Mouse (Mus musculus) CH12.LX (cell line): ENCODE measurements around the gene Recql. TPM values are rescaled to one million over a fixed set of nuclear protein-coding genes. Genes with fewer than 3 reads are reported as not detected.

Experiments
- DNase-seq: peaks from one replicate; pipeline ENCODE4 v3.0.0-alpha.2; 2013; ENCODE audit errors: extremely low read depth
- H3K27ac ChIP-seq: 2 replicates; pipeline ENCODE4 v1.5.1; 2012; ENCODE audit warnings: low read depth, mild to moderate bottlenecking, control low read depth, moderate library complexity; ENCODE audit not compliant: insufficient read depth
- H3K27me3 ChIP-seq: replicated peaks from 2 replicates; pipeline ENCODE3; 2012; ENCODE audit warnings: inconsistent platforms
- H3K36me3 ChIP-seq, 2 experiments: replicated peaks in 1 of 2; 2 replicates each; pipeline versions ENCODE3 to v1.6.1; 2012; ENCODE audit warnings: inconsistent platforms in 1 of 2, low read length in 1 of 2, mild to moderate bottlenecking in 1 of 2, mixed read lengths in 1 of 2, moderate library complexity in 1 of 2; ENCODE audit not compliant: control insufficient read depth in 1 of 2, insufficient read depth in 1 of 2
- H3K4me1 ChIP-seq, 2 experiments: 2 replicates each; pipeline ENCODE4 v1.6.1; 2012; ENCODE audit warnings: inconsistent platforms in 1 of 2, moderate library complexity in 1 of 2; ENCODE audit not compliant: insufficient read depth in 2 of 2, control insufficient read depth in 1 of 2
- H3K4me2 ChIP-seq: 2 replicates; pipeline ENCODE4 v1.6.1; 2012; ENCODE audit warnings: low read depth, mild to moderate bottlenecking, control low read depth; ENCODE audit not compliant: poor library complexity, insufficient read depth, severe bottlenecking
- H3K4me3 ChIP-seq, 3 experiments: fragments of 150-350 bp in 1 of 3; sonication (generic) in 1 of 3; replicated peaks in 1 of 3; 2 replicates each; pipeline versions ENCODE3 to v1.5.1; 2011 to 2012; ENCODE audit warnings: low read depth in 2 of 3, low read length in 2 of 3, mild to moderate bottlenecking in 2 of 3, moderate library complexity in 2 of 3, control low read depth in 1 of 3, improper control_type of control experiment in 1 of 3, inconsistent platforms in 1 of 3, mixed read lengths in 1 of 3; ENCODE audit not compliant: poor library complexity in 1 of 3
- H3K79me2 ChIP-seq: replicated peaks from 2 replicates; pipeline ENCODE4 v1.6.1; 2012; ENCODE audit warnings: mild to moderate bottlenecking, moderate library complexity; ENCODE audit not compliant: control insufficient read depth, poor library complexity, insufficient read depth, severe bottlenecking; ENCODE audit errors: extremely low read depth
- H3K9ac ChIP-seq: 2 replicates; pipeline ENCODE4 v1.6.1; 2012; ENCODE audit warnings: low read depth, mild to moderate bottlenecking, control low read depth, moderate library complexity; ENCODE audit not compliant: insufficient read depth
- H3K9me3 ChIP-seq: replicated peaks from 2 replicates; pipeline ENCODE3; 2012; ENCODE audit warnings: low read length, inconsistent platforms, mixed read lengths
- CHD1 ChIP-seq: IDR thresholded peaks from 2 replicates; pipeline ENCODE4 v1.6.1; 2012; ENCODE audit warnings: low read depth, low read length, improper control_type of control experiment, inconsistent platforms
- CHD2 ChIP-seq: IDR thresholded peaks from 2 replicates; pipeline ENCODE4 v1.6.1; 2011; ENCODE audit warnings: low read length, improper control_type of control experiment
- E2F4 ChIP-seq: IDR thresholded peaks from 2 replicates; pipeline ENCODE4 v1.6.1; 2011; ENCODE audit warnings: low read depth, low read length, improper control_type of control experiment; ENCODE audit not compliant: insufficient replicate concordance
- ELF1 ChIP-seq: IDR thresholded peaks from 2 replicates; pipeline ENCODE4 v1.6.1; 2014; ENCODE audit warnings: low read depth, mild to moderate bottlenecking, inconsistent platforms, low read length, improper control_type of control experiment
- EP300 ChIP-seq: IDR thresholded peaks from 2 replicates; pipeline ENCODE4 v1.6.1; 2011; ENCODE audit warnings: low read length, improper control_type of control experiment
- ETS1 ChIP-seq: conservative IDR thresholded peaks from 2 replicates; pipeline ENCODE4 v1.6.1; 2012; ENCODE audit warnings: low read depth, mild to moderate bottlenecking, inconsistent platforms, low read length, improper control_type of control experiment, moderate library complexity
- GABPA ChIP-seq: IDR thresholded peaks from 2 replicates; pipeline ENCODE4 v1.6.1; 2012; ENCODE audit warnings: low read depth, low read length, improper control_type of control experiment, inconsistent platforms; ENCODE audit not compliant: insufficient replicate concordance
- HCFC1 ChIP-seq: IDR thresholded peaks from 2 replicates; pipeline ENCODE4 v1.6.1; 2012; ENCODE audit warnings: low read depth, mild to moderate bottlenecking, inconsistent platforms, low read length, improper control_type of control experiment
- IRF4 ChIP-seq: IDR thresholded peaks from 2 replicates; pipeline ENCODE4 v1.6.1; 2014; ENCODE audit warnings: low read depth, mild to moderate bottlenecking, inconsistent platforms, low read length, improper control_type of control experiment
- JUN ChIP-seq: IDR thresholded peaks from 2 replicates; pipeline ENCODE4 v1.6.1; 2011; ENCODE audit warnings: low read depth, mild to moderate bottlenecking, low read length, improper control_type of control experiment, moderate library complexity; ENCODE audit not compliant: insufficient read depth
- JUND ChIP-seq: conservative IDR thresholded peaks from 2 replicates; pipeline ENCODE4 v1.6.1; 2011; ENCODE audit warnings: low read depth, low read length, improper control_type of control experiment
- KAT2A ChIP-seq: IDR thresholded peaks from 2 replicates; pipeline ENCODE4 v1.6.1; 2012; ENCODE audit warnings: low read length, improper control_type of control experiment, inconsistent platforms; ENCODE audit not compliant: insufficient replicate concordance
- MAX ChIP-seq: IDR thresholded peaks from 2 replicates; pipeline ENCODE4 v1.6.1; 2011; ENCODE audit warnings: low read length, improper control_type of control experiment
- MEF2A ChIP-seq: IDR thresholded peaks from 2 replicates; pipeline ENCODE4 v1.6.1; 2014; ENCODE audit warnings: low read depth, mild to moderate bottlenecking, inconsistent platforms, low read length, improper control_type of control experiment, borderline replicate concordance
- MXI1 ChIP-seq: IDR thresholded peaks from 2 replicates; pipeline ENCODE4 v1.6.1; 2011; ENCODE audit warnings: mild to moderate bottlenecking, low read depth, low read length, improper control_type of control experiment
- MYC ChIP-seq: IDR thresholded peaks from 2 replicates; pipeline ENCODE4 v1.6.1; 2011; ENCODE audit warnings: low read depth, mild to moderate bottlenecking, improper control_type of control experiment, low read length
- NELFE ChIP-seq: IDR thresholded peaks from 2 replicates; pipeline ENCODE4 v1.6.1; 2011; ENCODE audit warnings: low read depth, low read length, improper control_type of control experiment
- NRF1 ChIP-seq: IDR thresholded peaks from 2 replicates; pipeline ENCODE4 v1.6.1; 2014; ENCODE audit warnings: low read depth, mild to moderate bottlenecking, inconsistent platforms, low read length, improper control_type of control experiment, moderate library complexity
- POLR2A ChIP-seq: IDR thresholded peaks from 2 replicates; pipeline ENCODE4 v1.6.1; 2011; ENCODE audit warnings: low read depth, mild to moderate bottlenecking, improper control_type of control experiment, low read length
- POLR2AphosphoS2 ChIP-seq: IDR thresholded peaks from 2 replicates; pipeline ENCODE4 v1.6.1; 2011; ENCODE audit warnings: low read depth, low read length, improper control_type of control experiment
- RAD21 ChIP-seq: IDR thresholded peaks from 2 replicates; pipeline ENCODE4 v1.6.1; 2011; ENCODE audit warnings: low read depth, mild to moderate bottlenecking, low read length, improper control_type of control experiment, moderate library complexity
- SIN3A ChIP-seq: IDR thresholded peaks from 2 replicates; pipeline ENCODE4 v1.6.1; 2012; ENCODE audit warnings: low read length, improper control_type of control experiment, inconsistent platforms
- TCF12 ChIP-seq: IDR thresholded peaks from 2 replicates; pipeline ENCODE4 v1.6.1; 2014; ENCODE audit warnings: low read depth, mild to moderate bottlenecking, inconsistent platforms, low read length, improper control_type of control experiment
- USF1 ChIP-seq: IDR thresholded peaks from 2 replicates; pipeline ENCODE4 v1.6.1; 2014; ENCODE audit warnings: low read depth, mild to moderate bottlenecking, inconsistent platforms, low read length, improper control_type of control experiment
- USF2 ChIP-seq: conservative IDR thresholded peaks from 2 replicates; pipeline ENCODE4 v1.6.1; 2011; ENCODE audit warnings: low read depth, low read length, improper control_type of control experiment
- ZC3H11A ChIP-seq: IDR thresholded peaks from 2 replicates; pipeline ENCODE4 v1.6.1; 2012; ENCODE audit warnings: low read depth, mild to moderate bottlenecking, inconsistent platforms, low read length, improper control_type of control experiment
- ZKSCAN1 ChIP-seq: IDR thresholded peaks from 2 replicates; pipeline ENCODE4 v1.6.1; 2012; ENCODE audit warnings: low read depth, inconsistent platforms, low read length, improper control_type of control experiment, borderline replicate concordance
- ZMIZ1 ChIP-seq: IDR thresholded peaks from 2 replicates; pipeline ENCODE4 v1.6.1; 2012; ENCODE audit warnings: low read depth, mild to moderate bottlenecking, inconsistent platforms, low read length, improper control_type of control experiment
- ZNF384 ChIP-seq: IDR thresholded peaks from 2 replicates; pipeline ENCODE4 v1.6.1; 2012; ENCODE audit warnings: low read depth, low read length, improper control_type of control experiment, inconsistent platforms
- dilution Hi-C: fragments of 300-500 bp; cut with MboI; formaldehyde crosslinking; loops from 2 replicates; pipeline ENCODE4 v1.14.3; 2020; ENCODE audit warnings: low sequenced_read_pairs; ENCODE audit not compliant: extremely low pct_unique_long_range_greater_than_20kb, extremely low pct_ligation_motif_present
- in situ Hi-C: fragments of 300-500 bp; cut with MboI; formaldehyde crosslinking; loops from 3 replicates; pipeline ENCODE4 v1.14.3; 2019; ENCODE audit warnings: low sequenced_read_pairs, low pct_ligation_motif_present, low pct_unique_long_range_greater_than_20kb, mixed read lengths
- polyA plus RNA-seq: library from polyadenylated mRNA; unstranded; fragments of >175 nt; gene quantifications from 2 replicates; pipeline ENCODE4 v1.2.1, GENCODE M21; 2012; ENCODE audit warnings: low read depth; ENCODE audit not compliant: insufficient read length
- total RNA-seq, 2 experiments: library from RNA; depleted of rRNA; stranded (reverse); fragments of 300-350 nt in 1 of 2; fragments of >200 nt in 1 of 2; gene quantifications; 2 replicates each; pipeline ENCODE4 v1.2.3; 2012 to 2014

Gene Recql
- total and polyA plus RNA-seq, 3 experiments, result 24.9 to 45.4 (median 44.6) TPM

DNA sequence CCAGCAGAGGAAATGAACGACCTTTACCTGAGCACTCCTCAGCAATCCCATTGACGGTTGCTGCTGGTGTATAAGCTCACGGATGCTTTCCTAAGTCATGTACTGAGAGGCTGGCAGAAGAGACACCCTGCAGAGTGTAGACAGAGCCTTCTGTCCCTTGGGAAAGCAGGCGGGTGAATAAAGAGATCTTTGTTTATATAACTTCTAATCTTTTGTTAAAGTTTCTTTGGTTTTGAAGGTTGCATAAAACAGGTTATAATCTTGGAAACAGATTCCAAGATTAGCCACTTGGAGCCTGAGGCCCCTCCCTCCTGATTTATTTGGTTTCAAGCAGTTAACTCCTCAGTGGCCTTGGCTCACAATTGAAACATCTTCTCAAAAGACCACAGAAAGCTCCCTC, 64.0 kb downstream of the Recql start, which contains the start of gene Slco1a5:
Slco1a5 (minus strand) TSS at position 101 of the 400 bp plus-strand sequence.
- Histone ChIP-seq H3K9ac (no peak within 1 kb of the TSS), H3K4me2 (no peak within 1 kb of the TSS), H3K4me3 (no peak within 1 kb of the TSS), H3K9me3 (no peaks in the 10 kb centered on the region), H3K36me3 (no peaks in the 10 kb centered on the region), H3K79me2 (no peaks in the 10 kb centered on the region), H3K27me3 (no peaks in the 10 kb centered on the region), H3K4me1 (no peaks in the 10 kb centered on the region), H3K27ac (no peak within 1 kb of the TSS)
- in situ Hi-C loops (no loop called here), dilution Hi-C loops (no loop called here)
- no peak for DNase-seq
- TF ChIP-seq ZNF384 (no peak), HCFC1 (no peak), IRF4 (no peak), MEF2A (no peak), KAT2A (no peak), JUN (no peak), ZMIZ1 (no peak), NRF1 (no peak), RAD21 (no peak), JUND (no peak), MXI1 (no peak), CHD1 (no peak), ELF1 (no peak), MYC (no peak), NELFE (no peak), USF2 (no peak), ZC3H11A (no peak), ETS1 (no peak), E2F4 (no peak), SIN3A (no peak)

DNA sequence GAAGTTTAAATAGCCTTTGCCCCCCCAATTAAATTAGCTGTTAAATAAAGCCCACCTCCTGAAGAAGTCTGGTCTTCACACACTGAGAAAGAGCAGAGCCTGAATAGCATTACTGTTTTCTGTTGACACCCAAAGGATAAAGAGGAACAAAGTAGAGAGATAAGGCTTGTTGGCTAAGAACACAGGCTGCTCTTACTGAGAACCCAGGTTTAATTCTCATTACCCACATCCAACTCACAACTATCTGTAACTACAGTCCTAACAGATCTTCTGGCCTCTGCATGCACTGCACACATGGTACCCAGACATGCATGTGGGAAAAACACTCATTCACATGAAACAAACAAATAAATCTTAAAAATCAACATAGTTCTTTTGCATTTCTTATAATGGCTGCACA, 69.8 kb downstream of the Recql start:
- Histone ChIP-seq H3K9ac (no peak overlapping the region), H3K4me2 (no peak overlapping the region), H3K27me3 (no peaks in the 10 kb centered on the region), H3K36me3 (no peaks in the 10 kb centered on the region), H3K4me1 (no peaks in the 10 kb centered on the region), H3K79me2 (no peaks in the 10 kb centered on the region), H3K4me3 (no peak overlapping the region)
- DNase-seq, result no peak
- in situ Hi-C loops, result no loop called here
- TF ChIP-seq NRF1, result no peak
- no peak for TF ChIP-seq MAX
- no peak for TF ChIP-seq MXI1
- no peak for TF ChIP-seq POLR2A
- no peak for TF ChIP-seq CHD1
- no peak for TF ChIP-seq CHD2
- no peak for TF ChIP-seq ZKSCAN1
- TF ChIP-seq USF1, result no peak
- no peak for TF ChIP-seq KAT2A
- TF ChIP-seq POLR2AphosphoS2, result no peak
- no peak for TF ChIP-seq EP300
- TF ChIP-seq TCF12, result no peak
- TF ChIP-seq GABPA, result no peak
- TF ChIP-seq RAD21, result no peak
- TF ChIP-seq JUND, result no peak
- TF ChIP-seq ELF1, result no peak
- TF ChIP-seq, all 38 proteins: peak for 0
- H3K27ac ChIP-seq, result no peak overlapping the region
- dilution Hi-C loops, result no loop called here
- no peaks in the 10 kb centered on the region for H3K9me3 ChIP-seq
